Mouse (Mus musculus): ENCODE measurements at regions not wholly inside any gene's neighbourhood (a gene's known extent, or its start where the extent isn't known, plus 50 kb on each side); places are given as distances from the start of the nearest gene placed in this dataset.

DNA sequence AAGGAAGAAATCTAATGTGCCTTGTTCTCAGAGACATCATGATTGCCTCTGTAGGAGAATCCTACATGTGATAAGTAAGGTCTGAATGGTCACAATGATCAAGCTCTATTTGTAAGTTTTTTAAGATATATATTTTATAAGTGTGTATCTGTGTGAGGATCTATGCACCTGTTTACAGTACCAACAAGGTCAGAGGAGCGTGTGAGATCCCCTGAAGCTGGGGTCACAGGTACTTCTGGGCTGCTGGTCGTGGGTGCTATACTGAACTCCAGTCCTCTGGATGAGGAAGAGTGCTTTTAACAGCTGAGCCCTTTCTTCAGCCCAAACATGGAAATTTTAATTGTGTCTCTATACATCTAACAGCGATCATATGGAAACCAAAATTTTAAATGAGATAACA is 181.1 kb upstream of the Topaz1 start:
- no peak for DNase-seq (ENCODE audit: low spot score in 2 of 2)

DNA sequence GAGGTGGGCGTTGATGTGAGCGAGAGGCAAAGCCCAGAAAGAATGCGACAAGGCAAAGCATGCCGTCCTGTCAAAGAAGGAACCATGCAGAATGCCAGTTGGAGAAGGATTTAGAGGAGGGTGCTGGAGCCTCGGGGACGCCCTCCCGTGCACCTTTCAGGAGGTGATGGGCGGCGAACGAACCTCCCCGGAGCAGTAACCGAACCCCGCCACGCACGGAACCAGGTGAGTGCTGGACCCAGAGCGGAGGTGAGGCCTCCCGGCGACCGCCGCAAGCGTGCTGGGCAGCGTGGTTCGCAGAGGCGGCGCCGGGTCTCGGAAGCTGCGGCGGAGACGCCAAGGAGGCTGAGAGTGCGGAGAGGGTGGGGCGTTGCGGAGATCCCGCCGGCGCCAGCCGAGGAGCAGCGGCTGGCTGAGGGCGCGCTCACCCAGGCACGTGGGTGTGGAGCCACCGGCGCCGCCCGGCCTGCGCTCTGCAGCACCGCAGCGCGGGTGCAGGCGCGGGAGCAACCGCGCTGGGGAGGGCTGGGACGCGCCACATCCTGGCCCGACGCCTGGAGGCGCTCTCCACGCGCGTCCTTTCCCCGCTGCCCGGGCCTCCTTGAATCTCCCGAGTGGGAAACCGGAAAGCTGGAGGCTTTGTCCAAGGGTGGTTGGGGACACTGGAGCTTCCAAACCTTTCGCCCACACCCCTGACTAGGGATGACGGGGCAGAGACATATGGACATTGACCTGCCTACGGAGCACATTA is 178.3 kb upstream of the Topaz1 start:
- DNase-seq (ENCODE audit: low spot score in 2 of 2): peak in 1 of 2 experiments; percentile 19

DNA sequence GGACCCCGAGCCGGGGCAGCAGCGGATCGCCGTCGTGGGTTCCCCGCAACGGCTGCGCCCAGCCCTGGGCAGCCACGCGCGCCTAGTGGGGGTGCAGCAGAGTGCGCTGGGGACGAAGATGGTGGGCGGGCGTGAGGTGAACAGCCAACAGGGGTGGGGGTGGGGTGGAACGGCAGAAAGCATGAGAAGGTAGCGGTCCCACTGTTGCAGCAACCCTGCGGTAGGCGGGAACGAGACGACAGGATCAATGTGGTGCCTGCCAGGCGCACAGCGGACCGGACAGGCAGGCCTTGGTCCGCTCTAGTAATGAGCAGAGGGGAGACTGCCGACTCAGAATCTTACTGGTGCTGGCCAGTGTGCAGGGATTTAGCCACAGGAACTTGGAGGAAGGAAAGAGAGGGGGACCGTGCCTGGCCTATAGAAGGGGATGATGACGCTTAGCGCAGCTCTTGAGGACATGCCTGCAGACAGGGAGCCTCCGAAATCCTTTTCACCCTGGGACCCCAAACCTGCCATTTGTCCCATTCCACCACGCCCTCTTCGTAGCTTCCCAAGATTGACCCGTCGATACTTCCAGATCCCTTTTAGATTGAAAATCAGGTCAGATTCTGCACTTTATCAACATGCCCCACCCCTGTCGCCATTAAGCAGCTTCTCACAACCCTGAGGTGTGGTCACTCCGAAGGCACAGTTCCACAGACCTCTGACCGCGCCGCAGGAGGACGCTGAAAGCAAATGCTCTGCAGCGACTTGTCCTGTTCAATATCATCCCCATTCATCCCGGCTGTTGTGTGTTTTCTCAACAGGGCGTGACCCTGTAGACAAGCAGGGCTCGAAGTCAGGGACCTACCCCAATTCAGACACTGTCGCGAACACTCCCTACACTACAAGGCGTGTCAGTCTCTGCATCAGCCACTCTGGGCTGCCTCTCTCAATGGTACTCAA is 177.4 kb upstream of the Topaz1 start:
- DNase-seq (ENCODE audit: low spot score in 2 of 2): peak in 1 of 2 experiments; percentile 6

DNA sequence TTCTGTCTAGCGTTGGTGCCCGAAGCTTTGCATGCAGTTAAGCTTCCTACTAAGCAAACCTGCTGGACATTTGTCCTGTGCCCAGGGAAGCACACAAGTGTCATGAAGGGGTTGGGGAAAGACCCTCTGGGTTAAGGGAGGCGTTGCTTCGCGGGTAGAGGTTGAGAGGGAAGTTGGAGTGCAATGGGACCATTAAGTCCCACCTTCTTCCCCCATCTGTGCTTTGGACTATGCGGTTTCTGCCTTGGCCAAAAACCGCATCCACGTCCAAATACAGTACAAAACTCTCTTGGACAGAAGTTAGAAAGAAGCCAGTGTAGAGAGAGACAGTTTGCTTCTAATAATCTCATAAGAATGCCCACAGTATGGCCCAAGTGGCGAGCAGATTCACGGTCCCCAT is 176.1 kb upstream of the Topaz1 start:
- no peak for DNase-seq (ENCODE audit: low spot score in 2 of 2)

DNA sequence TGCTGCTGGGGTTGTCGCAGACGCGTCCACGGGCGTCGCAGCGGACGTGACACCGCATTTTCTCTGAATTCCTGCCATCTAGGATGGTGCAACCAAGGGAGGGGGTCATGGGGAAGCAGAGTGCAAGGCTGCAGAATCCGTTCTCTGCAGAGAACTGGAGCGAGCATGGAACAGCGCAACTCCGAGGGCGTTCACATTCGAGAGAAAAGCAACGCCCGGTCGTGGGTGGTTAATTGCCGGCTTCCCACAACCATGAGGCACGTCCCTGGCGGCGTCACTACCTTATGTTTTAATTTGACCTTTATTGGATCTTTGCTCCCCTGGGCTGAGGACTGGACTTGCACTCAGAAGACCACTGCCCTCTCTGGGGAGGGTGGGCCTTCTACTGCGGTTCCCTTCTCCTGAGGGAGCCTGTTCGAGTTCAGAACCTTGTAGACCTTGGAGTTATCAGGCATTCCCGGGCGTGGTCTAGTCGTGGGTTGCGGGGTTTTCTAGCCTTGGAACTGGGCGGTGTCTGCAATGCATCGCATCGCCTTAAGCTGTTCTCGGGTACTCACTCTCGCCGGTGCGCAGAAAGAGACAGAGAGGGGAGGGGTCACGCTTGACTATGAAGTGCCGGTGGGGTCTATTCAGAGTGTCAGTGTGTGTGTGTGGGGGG is 175.6 kb upstream of the Topaz1 start:
- DNase-seq (ENCODE audit: low spot score in 2 of 2): peak in 1 of 2 experiments; percentile 11

DNA sequence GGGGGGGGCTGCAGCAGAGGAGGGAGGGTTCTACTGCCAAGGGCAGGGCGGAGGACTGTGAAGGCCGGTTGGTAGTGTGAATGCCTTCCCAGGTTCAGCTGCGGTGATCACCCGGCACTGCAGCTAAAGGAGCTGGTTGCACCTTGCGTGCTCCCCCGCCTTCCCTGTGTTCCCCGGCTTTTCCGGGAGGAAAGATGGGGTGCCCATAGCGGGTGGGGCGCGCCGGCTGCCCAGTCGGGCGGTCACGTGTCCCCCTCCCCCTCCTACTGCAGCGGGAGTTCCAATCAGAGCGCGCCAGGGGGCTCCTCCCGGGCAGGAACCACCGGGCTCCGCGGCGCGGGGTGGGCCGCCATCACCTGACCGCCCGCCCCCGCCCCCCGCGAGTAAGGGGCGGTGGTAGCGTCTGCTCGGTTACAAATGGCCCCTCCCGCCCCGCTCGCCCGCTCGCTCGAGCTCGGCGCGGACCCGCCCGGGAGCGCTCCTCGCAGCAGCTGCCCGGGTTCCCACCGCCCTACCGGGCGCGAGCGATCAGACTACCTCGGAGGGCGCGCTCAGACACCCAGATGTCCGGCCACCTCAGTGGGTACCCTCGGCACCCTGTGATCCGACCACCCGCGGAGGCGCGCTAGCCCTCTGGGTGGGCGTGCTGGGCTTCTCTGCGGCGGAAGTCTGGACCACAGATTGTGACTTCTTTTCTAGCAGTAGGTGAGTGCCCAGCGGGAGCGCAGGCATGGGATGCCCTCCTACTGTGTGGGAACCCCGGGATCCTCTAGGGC is 174.9 kb upstream of the Topaz1 start:
- DNase-seq (ENCODE audit: low spot score in 2 of 2): peak; percentile 23 to 28

DNA sequence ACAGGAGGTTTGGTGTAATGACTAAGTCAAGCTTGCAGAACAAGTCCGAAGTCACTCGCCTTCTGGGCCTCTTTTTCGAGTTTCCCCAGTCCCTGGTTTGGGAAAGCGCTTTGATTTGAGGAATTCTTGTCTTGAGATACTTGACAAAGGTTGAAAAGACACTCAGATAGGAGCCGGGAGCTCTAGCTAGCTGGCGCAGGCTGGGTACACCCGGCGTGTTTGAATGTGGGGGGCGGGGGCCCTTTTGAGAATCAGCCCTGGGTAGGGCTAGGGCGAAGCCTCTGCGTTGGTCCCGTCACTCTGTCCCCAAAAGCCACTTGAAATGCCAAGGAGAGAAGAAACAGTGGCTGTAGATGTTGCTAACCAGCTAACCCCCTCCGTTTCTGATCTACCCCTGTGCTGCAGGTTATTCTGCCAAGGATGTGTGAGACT is 174.3 kb upstream of the Topaz1 start:
- DNase-seq (ENCODE audit: low spot score in 2 of 2): no peak

DNA sequence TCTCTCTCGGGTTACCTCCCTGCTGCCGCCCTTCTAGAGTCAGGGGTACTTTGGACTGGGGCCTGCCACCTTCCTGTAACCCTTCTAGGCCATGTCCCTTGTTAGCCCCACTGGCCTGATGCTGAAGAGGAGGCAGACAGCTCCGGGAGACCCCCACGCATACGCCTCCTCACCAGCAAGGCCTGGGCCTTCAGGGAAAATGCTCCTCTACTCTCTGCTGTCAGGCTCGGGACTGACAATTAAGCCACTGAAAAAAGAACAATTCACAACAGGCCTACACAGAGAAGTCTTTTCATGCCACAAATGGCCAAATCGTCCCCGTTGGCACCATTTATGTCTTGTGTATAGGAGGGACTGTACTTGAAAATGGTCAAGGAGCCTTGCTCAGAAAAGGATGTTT is 161.9 kb upstream of the Topaz1 start:
- no peak for DNase-seq (ENCODE audit: low spot score in 2 of 2)

DNA sequence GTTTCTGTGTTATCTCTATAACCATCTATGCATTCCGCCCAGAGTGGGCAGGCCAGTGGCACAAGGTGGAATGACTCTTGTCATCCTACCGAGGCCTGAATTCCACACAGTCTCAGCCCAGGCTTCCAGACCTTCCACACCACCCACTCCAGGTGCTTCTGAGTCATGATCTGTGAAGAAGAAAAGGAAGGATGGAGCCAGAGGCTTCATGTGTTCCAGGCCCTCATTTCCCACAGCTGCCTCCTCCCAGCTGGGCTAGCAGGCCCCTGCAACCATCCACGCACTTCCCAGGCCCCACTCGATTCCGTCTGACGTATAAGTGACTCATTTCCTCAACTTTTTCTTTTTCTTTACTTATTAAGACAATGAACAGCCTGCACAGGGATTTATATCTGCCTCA is 160.7 kb upstream of the Topaz1 start:
- no peak for DNase-seq (ENCODE audit: low spot score in 2 of 2)

DNA sequence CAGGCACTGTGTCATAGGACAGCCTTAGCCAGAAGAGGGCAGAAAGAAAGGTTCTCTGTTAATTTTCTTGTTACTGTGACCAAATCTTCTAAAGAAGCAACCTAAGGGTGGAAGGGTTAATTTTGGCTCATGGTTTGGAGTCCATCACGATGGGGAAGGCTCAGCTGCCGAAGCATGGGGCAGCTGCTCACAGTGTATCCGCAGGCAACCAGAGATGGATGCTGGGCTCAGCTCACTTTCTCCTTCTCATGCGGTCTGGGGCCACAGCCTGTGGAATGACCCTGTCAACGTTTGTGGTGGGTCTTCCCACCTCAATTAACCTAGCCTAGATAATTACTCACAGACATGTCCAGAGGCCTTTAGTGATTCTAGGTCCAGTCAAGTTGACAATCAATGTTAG is 160.2 kb upstream of the Topaz1 start:
- no peak for DNase-seq (ENCODE audit: low spot score in 2 of 2)

DNA sequence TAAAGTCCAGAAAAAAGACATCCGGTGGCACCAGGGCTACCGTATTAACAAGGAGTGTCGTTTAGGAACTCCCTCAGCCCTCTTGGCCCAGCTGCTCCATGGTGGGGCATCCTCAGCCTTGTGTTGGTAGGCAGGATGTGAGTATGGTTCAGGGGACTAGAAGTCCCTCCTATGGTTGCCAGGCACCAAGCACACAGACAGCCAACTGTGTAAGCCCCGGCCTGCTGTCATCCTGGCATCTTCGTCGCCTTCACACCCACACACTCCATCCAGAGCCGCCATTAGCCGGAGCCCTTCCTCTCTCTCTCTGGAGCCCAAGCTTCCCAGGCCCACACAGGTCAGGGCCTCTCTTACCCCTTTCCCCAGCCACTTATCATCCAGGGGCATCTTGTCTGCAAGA is 158.9 kb upstream of the Topaz1 start:
- DNase-seq (ENCODE audit: low spot score in 2 of 2): no peak

DNA sequence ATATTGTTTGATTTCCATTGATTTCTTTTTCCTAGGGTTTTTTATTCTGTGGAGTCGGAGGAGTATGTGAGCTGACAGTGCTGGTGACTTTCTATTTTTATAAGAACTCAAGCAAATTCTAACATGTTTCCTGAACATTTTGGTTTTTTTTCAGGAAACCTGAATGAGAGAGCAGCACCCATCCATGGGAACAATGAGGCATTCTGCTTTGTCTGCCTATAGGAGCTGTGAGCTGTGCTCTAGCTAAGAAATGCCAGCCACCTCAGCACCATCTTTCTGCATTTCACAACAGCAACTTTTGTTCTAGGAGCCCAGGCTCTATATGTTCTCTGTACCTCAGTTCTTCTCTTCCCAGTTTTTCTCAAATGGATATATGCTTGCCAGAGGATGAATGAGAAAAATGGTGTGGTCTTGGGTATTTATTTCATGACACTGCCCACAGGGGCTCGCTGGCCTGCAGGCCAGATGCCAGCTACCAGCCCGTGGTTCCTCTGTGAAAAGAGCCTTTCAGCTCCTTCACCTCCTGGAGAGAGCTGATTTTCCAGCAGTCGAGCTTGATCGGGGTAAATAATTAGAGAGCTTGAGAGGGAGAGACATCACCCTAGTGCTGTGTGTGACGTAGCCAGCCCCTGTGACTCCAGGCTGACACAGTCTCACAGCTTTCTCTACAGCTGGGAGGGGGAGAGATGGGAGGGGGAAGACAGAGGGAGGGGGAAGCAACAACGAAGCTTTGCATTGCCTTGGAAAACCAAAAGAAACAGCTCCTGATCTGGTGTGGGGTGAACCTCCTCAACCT is 154.1 kb upstream of the Topaz1 start:
- DNase-seq (ENCODE audit: low spot score in 2 of 2): no peak

DNA sequence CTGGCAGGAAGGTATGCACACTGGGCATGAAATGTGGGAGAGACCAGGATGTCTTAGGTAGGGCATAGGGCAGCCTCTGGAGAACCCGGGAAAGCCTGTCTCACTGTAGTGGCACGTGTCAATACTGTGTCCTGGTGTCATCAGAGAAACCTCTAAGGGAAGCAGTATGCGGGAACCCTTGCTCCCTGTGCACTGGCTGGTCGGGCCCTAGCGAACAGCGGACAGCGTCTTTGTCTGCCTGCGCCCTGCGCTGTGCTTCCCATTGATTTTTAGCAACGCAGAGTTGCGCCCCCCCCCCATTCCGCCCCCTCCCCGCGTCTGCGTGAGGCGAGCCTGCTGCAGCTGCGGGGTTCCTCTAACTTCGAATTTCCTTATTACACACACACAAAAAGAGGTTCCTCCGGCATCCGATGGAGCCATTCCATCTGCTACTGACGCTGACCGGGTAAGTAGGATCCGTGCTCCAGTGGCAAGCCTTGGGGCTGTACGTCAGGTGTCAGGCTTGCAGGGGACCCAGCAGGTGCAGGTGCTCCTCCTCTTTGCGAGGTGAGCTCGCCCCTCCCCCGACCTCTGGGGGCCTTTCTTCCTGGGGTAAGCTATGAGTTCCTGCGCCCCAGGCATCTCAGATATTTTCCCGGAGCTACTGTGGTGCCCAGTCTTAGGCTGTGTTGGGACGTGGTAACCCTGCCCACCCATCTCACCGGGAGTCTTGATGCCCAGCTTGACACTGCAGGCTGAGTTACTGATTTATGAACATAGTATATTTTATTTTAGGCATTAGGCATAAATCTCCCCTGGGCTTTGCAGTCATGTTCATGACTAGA is 151.8 kb upstream of the Topaz1 start:
- DNase-seq (ENCODE audit: low spot score in 2 of 2): no peak

DNA sequence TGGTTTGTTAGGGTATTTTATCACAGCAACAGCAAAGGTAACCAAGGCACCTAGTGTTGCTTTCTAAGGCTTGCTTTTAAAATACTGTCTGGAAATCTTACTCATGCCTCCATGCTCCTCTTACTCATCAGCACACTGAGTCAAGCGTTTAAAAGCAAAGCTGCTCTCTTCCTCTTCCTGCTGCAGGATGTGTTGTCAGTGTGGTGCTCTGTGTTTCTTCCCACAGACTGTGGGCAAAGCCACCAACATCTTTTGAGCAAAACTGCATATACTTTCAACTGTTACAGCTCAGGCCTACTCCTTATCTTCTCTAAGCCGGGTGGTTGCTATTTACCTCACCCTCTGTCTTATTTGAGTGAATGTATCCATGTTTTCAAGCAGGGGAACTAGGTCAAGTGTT is 144.0 kb upstream of the Topaz1 start:
- DNase-seq (ENCODE audit: low spot score in 2 of 2): no peak

DNA sequence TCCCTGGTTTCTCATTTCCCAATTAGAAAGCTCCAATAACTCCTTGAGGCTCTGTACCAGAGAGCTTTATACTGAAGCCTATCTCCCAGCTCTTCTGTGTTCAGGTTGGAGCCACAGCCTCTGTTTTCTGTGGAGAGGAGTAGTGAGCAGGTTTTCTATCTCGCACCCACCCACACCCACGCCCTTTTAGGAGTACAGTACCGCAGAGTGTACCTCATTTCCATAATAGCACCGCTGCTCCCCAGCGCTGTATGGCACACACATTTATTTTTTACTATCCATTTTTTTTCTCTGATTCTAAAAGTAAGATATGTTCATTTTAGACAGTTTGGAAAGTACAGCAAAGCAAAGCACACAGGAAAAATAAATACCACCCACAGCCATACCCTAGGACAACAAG is 137.5 kb upstream of the Topaz1 start:
- no peak for DNase-seq (ENCODE audit: low spot score in 2 of 2)

DNA sequence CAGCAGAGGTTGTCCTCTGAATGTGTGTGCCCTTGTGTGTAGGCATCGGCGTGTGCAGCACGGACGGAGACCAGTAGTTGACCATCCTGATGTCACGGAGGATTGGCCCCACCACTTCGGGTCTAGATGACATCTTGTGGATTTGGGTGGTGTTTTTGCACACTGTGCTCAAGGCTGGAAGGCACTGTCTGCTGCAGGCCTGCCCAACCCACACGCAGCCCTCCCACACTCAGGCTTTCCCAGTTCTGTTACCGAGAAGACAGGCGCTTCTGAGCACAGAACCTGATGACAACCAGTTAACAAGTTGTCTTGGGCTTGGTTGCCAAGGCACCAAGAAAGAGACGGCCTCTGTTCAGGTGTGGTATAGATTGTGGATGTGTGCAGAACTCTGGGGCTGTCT is 136.2 kb upstream of the Topaz1 start:
- no peak for DNase-seq (ENCODE audit: low spot score in 2 of 2)

DNA sequence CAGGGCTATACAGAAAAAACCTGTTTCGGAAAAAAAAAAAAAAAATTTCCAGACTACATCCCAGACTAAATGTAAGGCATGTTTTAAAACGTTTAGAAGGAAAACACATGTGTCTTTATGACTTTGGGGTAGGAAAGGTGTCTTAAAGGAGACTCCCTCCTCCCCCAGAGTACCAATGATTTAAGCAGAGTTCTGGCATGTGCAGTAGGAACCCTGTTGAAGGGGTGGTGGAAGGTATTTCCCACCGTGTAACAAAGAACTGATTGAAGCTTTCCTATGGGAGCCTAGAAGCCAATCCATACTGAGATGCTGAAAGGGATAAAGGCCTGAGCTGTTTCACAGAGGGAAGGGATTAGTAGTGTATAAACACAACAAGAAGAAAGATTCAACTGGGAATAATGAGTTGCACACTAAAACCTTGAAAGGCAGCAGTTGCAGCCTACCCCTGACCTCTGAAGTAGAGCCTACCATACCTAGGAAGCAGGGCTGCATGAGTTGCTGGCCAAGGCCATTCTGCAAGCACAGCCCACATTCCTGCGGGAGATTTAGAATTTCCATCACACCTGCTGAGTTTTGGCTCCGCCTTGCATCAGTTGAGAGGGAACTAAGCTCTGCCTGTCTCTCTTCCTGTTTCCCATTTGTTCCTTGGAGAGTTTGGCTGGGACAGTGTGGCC is 132.4 kb upstream of the Topaz1 start:
- DNase-seq (ENCODE audit: low spot score in 2 of 2): no peak

DNA sequence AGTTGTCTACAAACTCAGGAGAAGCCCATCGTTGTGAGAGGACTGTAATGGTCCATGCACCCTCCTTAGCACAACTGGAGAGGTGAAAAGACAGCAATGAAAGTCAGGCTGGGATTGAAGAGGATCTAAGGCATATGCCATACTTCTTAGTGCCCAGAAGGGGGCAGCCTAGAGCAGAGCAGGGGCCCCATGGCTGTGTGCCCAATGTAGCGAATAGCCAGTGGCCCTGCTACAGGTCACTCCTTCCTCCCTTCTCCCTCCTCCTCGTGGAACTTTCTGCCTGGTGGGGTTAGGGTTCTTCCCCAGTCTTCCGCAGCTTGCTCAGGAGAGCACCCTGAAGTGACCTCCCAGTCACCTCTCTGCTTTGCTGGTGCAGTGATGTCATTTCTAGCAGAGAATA is 131.8 kb upstream of the Topaz1 start:
- no peak for DNase-seq (ENCODE audit: low spot score in 2 of 2)

DNA sequence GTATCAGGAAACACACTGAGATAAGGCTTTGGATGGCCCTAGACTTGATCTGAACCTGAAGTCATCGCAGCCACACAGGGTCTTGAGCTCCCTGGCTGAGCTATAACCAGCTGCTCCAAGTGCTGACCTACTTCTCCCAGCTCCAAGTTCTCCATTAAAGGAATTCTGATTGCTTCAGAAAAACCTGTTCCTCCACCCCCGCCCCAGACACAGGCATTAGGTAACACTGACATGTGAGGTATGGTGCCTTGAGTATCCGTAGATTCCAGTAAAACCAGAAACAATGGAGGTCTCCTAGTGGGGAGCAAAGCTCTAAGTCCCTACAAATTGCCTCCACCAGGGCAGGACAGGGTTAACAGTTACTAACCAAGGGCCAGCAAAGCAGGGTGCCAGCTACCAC is 129.4 kb upstream of the Topaz1 start:
- DNase-seq (ENCODE audit: low spot score in 2 of 2): no peak

Measured in urinary bladder, adult 18-20 months (tissue).